Mouse (Mus musculus) liver, embryonic 11.5 days (tissue): ENCODE measurements at regions not wholly inside any gene's neighbourhood (a gene's known extent, or its start where the extent isn't known, plus 50 kb on each side); places are given as distances from the start of the nearest gene placed in this dataset.

Source experiments
- ATAC-seq: fragments of 200-750 bp; cut with Nextera tagmentation; replicated peaks from 2 replicates; pipeline ENCODE4 v1.8.0; 2017; ENCODE audit warnings: moderate number of reproducible peaks, mild to moderate bottlenecking, moderate TSS enrichment, moderate library complexity; ENCODE audit not compliant: low FRiP score
- DNase-seq: peaks from one replicate; pipeline ENCODE4 v3.0.0-alpha.2; 2017; ENCODE audit warnings: low spot score
- H3K27ac ChIP-seq: fragments of 300-500 bp; sonication (generic); 2 replicates; pipeline ENCODE4 v1.5.1; 2014; ENCODE audit warnings: mild to moderate bottlenecking, low read depth, low read length, control low read depth
- H3K27me3 ChIP-seq: fragments of 300-500 bp; sonication (generic); replicated peaks from 2 replicates; pipeline ENCODE4 v1.6.1; 2014; ENCODE audit warnings: low read length, mixed read lengths; ENCODE audit not compliant: control insufficient read depth, insufficient read depth
- H3K36me3 ChIP-seq: fragments of 300-500 bp; sonication (generic); 2 replicates; pipeline ENCODE4 v1.6.1; 2014; ENCODE audit warnings: mild to moderate bottlenecking, low read length, moderate library complexity, mixed read lengths; ENCODE audit not compliant: control insufficient read depth, insufficient read depth
- H3K4me1 ChIP-seq: fragments of 300-500 bp; sonication (generic); replicated peaks from 2 replicates; pipeline ENCODE4 v1.6.1; 2014; ENCODE audit warnings: low read length, mixed read lengths; ENCODE audit not compliant: control insufficient read depth, insufficient read depth
- H3K4me2 ChIP-seq: fragments of 300-500 bp; sonication (generic); 2 replicates; pipeline ENCODE4 v1.6.1; 2014; ENCODE audit warnings: mild to moderate bottlenecking, control low read depth, moderate library complexity
- H3K4me3 ChIP-seq: fragments of 300-500 bp; sonication (generic); 2 replicates; pipeline ENCODE4 v1.5.1; 2014; ENCODE audit warnings: low read depth, low read length, control low read depth
- H3K9ac ChIP-seq: fragments of 300-500 bp; sonication (generic); 2 replicates; pipeline ENCODE4 v1.6.1; 2014; ENCODE audit warnings: low read depth, low read length, control low read depth
- H3K9me3 ChIP-seq: fragments of 300-500 bp; sonication (generic); 2 replicates; pipeline ENCODE4 v1.6.1; 2016; ENCODE audit warnings: low read length, inconsistent platforms, mixed read lengths; ENCODE audit not compliant: control insufficient read depth
- WGBS: fragments of 180-500 bp; shearing (Covaris S2); extraction: QIAGEN DNeasy Blood & Tissue Kit; methylation state at CpG from one replicate; pipeline ENCODE4 v1.1.7; 2014; 5-methylcytosine and 5-hydroxymethylcytosine counted together

GRCm38 (mm10) chr2:123805646-123806045 lies 284.1 kb upstream of the Sema6d start:
- 71% methylated on average over 2 of the region's 2 CpGs for WGBS
- DNase-seq (no peak), ATAC-seq (no peak)
- H3K4me3 ChIP-seq: no peak overlapping the region
- no peaks in the 10 kb centered on the region for H3K36me3 ChIP-seq
- H3K9ac ChIP-seq: no peak overlapping the region
- no peaks in the 10 kb centered on the region for H3K27me3 ChIP-seq
- H3K4me2 ChIP-seq: no peak overlapping the region
- H3K4me1 ChIP-seq: no peaks in the 10 kb centered on the region
- no peak overlapping the region for H3K27ac ChIP-seq
- no peaks in the 10 kb centered on the region for H3K9me3 ChIP-seq

- DNase-seq: no peak
- no peak overlapping the region for H3K4me2 ChIP-seq
- H3K9ac ChIP-seq: no peak overlapping the region
- H3K9me3 ChIP-seq: no peaks in the 10 kb centered on the region
- no peak for ATAC-seq
- H3K4me3 ChIP-seq: no peak overlapping the region
- H3K4me1 ChIP-seq: no peaks in the 10 kb centered on the region
- H3K27me3 ChIP-seq: no peaks in the 10 kb centered on the region
- H3K27ac ChIP-seq: no peak overlapping the region
- 70% methylated on average over 2 of the region's 2 CpGs for WGBS
- H3K36me3 ChIP-seq: no peaks in the 10 kb centered on the region
Measured at GRCm38 (mm10) chr2:123806370-123806769, 283.4 kb upstream of the Sema6d start.

GRCm38 (mm10) chr2:123813182-123813949 lies 276.4 kb upstream of the Sema6d start:
- Histone ChIP-seq H3K27me3 (no peaks in the 10 kb centered on the region), H3K4me3 (no peak overlapping the region), H3K9me3 (no peaks in the 10 kb centered on the region), H3K4me1 (no peaks in the 10 kb centered on the region), H3K27ac (no peak overlapping the region), H3K4me2 (no peak overlapping the region), H3K36me3 (no peaks in the 10 kb centered on the region), H3K9ac (no peak overlapping the region)
- no peak for DNase-seq
- ATAC-seq: no peak
- 82% methylated on average over 15 of the region's 15 CpGs for WGBS

- WGBS: 64% methylated on average over 3 of the region's 3 CpGs
- no peak overlapping the region for H3K9ac ChIP-seq
- H3K4me3 ChIP-seq: no peak overlapping the region
- DNase-seq (no peak), ATAC-seq (no peak)
- no peaks in the 10 kb centered on the region for H3K4me1 ChIP-seq
- no peak overlapping the region for H3K4me2 ChIP-seq
- no peaks in the 10 kb centered on the region for H3K9me3 ChIP-seq
- H3K36me3 ChIP-seq: no peaks in the 10 kb centered on the region
- no peak overlapping the region for H3K27ac ChIP-seq
- no peaks in the 10 kb centered on the region for H3K27me3 ChIP-seq
Measured at GRCm38 (mm10) chr2:123813950-123814337, 275.8 kb upstream of the Sema6d start.

GRCm38 (mm10) chr2:123816627-123817026 lies 273.1 kb upstream of the Sema6d start:
- Histone ChIP-seq H3K4me3 (no peak overlapping the region), H3K9ac (no peak overlapping the region), H3K27me3 (no peaks in the 10 kb centered on the region), H3K4me1 (no peaks in the 10 kb centered on the region), H3K4me2 (no peak overlapping the region), H3K9me3 (no peaks in the 10 kb centered on the region), H3K36me3 (no peaks in the 10 kb centered on the region), H3K27ac (no peak overlapping the region)
- 87% methylated on average over 2 of the region's 2 CpGs for WGBS
- ATAC-seq (no peak), DNase-seq (no peak)

GRCm38 (mm10) chr2:123833540-123834136 lies 256.1 kb upstream of the Sema6d start:
- Histone ChIP-seq H3K9ac (no peak overlapping the region), H3K27ac (no peak overlapping the region), H3K4me1 (no peaks in the 10 kb centered on the region), H3K4me2 (no peak overlapping the region), H3K36me3 (no peaks in the 10 kb centered on the region), H3K9me3 (no peaks in the 10 kb centered on the region), H3K4me3 (no peak overlapping the region), H3K27me3 (no peaks in the 10 kb centered on the region)
- ATAC-seq (no peak), DNase-seq (no peak)
- WGBS: 50% methylated on average over 1 of the region's 1 CpGs
